29 mouse cellular contexts compared by ENCODE assay signal in genomic region chr15:89435878-89436277, GRCm38 (mm10). TPM values are rescaled to one million over a fixed set of nuclear protein-coding genes. Genes with fewer than 3 reads are reported as not detected.
A peak's percentile ranks its signal among the peaks of the same experiment; 100 is the strongest.
DNase-seq lines count a peak whose midpoint lies in the region; ATAC-seq and TF ChIP-seq lines count a peak whose summit lies in the region.
"Had no signal": no experiment of that assay in that cellular context is flagged by ENCODE, and none has a peak within 500 bp of the region (broad histone marks: within the 10 kb centered on the region; RNA-seq: fewer than 3 reads in every experiment).

No protein-coding gene starts in this region.

- H3K79me2 ChIP-seq in C2C12 (ENCODE audit: control insufficient read depth, insufficient read depth) = no peaks in the 10 kb centered on the region
- no peaks in the 10 kb centered on the region for H3K79me2 ChIP-seq in myocyte (ENCODE audit: control insufficient read depth, insufficient read depth)

- no peak for TF ChIP-seq CTCF in C2C12 (IDR thresholded peaks at IDR 0.05; ENCODE audit: control insufficient read depth, insufficient read depth, insufficient read length)

- H3K4me2 ChIP-seq in midbrain, embryonic 11.5 days = no peak overlapping the region
- no peak overlapping the region for H3K4me2 ChIP-seq in midbrain, embryonic 13.5 days (replicated peaks)
- no peak overlapping the region for H3K4me2 ChIP-seq in myocyte (ENCODE audit: low read depth)
- H3K4me2 ChIP-seq: embryonic facial prominence, embryonic 13.5 days; forebrain, embryonic 12.5 days; forebrain, embryonic 15.5 days; heart, embryonic 11.5 days; hindbrain, embryonic 12.5 days; hindbrain, embryonic 15.5 days had no signal

- ATAC-seq in midbrain, embryonic 11.5 days (ENCODE audit: low FRiP score) = no peak
- ATAC-seq in midbrain, embryonic 13.5 days = no peak
- ATAC-seq: activated CD4-positive, CD25-positive, alpha-beta regulatory T cell, adult 4 months; CD4-positive, CD25-positive, alpha-beta regulatory T cell, adult 4 months; forebrain, embryonic 15.5 days; intestine, postnatal 0 days had no signal

- H3ac ChIP-seq in C2C12 (ENCODE audit: control insufficient read depth, insufficient read length, low read depth) (no peak overlapping the region), myocyte (ENCODE audit: control insufficient read depth, insufficient read length) (no peak overlapping the region)

- H3K9me3 ChIP-seq in midbrain, embryonic 11.5 days (ENCODE audit: control insufficient read depth, low read length) = no peaks in the 10 kb centered on the region
- no peaks in the 10 kb centered on the region for H3K9me3 ChIP-seq in midbrain, embryonic 13.5 days
- H3K9me3 ChIP-seq: embryonic facial prominence, embryonic 10.5 days; embryonic facial prominence, embryonic 13.5 days; forebrain, embryonic 12.5 days; forebrain, embryonic 15.5 days; hindbrain, embryonic 12.5 days; hindbrain, embryonic 15.5 days had no signal

- no peak overlapping the region for H3K9ac ChIP-seq in midbrain, embryonic 11.5 days (ENCODE audit: low read length)
- no peak overlapping the region for H3K9ac ChIP-seq in midbrain, embryonic 13.5 days (replicated peaks)
- H3K9ac ChIP-seq: embryonic facial prominence, embryonic 13.5 days; forebrain, embryonic 12.5 days; forebrain, embryonic 15.5 days; hindbrain, embryonic 12.5 days; hindbrain, embryonic 15.5 days had no signal

- no peak overlapping the region for H3K4me3 ChIP-seq in midbrain, embryonic 11.5 days (ENCODE audit: low read depth, low read length)
- no peak overlapping the region for H3K4me3 ChIP-seq in midbrain, embryonic 13.5 days (replicated peaks)
- no peak overlapping the region for H3K4me3 ChIP-seq in C2C12 (ENCODE audit: insufficient read depth, poor library complexity, severe bottlenecking)
- no peak overlapping the region for H3K4me3 ChIP-seq in myocyte
- H3K4me3 ChIP-seq: embryonic facial prominence, embryonic 10.5 days; embryonic facial prominence, embryonic 13.5 days; erythroblast, embryonic 14.5 days; forebrain, embryonic 12.5 days; forebrain, embryonic 15.5 days; gastrocnemius, adult 2 months; heart, adult 2 months; hindbrain, embryonic 12.5 days; hindbrain, embryonic 15.5 days had no signal

- no peaks in the 10 kb centered on the region for H3K36me3 ChIP-seq in midbrain, embryonic 11.5 days (ENCODE audit: control insufficient read depth, insufficient read depth, low read length)
- no peaks in the 10 kb centered on the region for H3K36me3 ChIP-seq in midbrain, embryonic 13.5 days
- H3K36me3 ChIP-seq in C2C12 (ENCODE audit: control insufficient read depth, insufficient read depth) (no peaks in the 10 kb centered on the region), myocyte (ENCODE audit: control insufficient read depth, insufficient read depth) (no peaks in the 10 kb centered on the region)
- H3K36me3 ChIP-seq: embryonic facial prominence, embryonic 10.5 days; embryonic facial prominence, embryonic 13.5 days; forebrain, embryonic 12.5 days; forebrain, embryonic 15.5 days; hindbrain, embryonic 12.5 days; hindbrain, embryonic 15.5 days had no signal

- no peaks in the 10 kb centered on the region for H3K27me3 ChIP-seq in midbrain, embryonic 11.5 days (ENCODE audit: control insufficient read depth, insufficient read depth, low read length)
- no peaks in the 10 kb centered on the region for H3K27me3 ChIP-seq in midbrain, embryonic 13.5 days
- H3K27me3 ChIP-seq in C2C12 (ENCODE audit: control insufficient read depth, insufficient read depth, insufficient read length) = no peaks in the 10 kb centered on the region
- H3K27me3 ChIP-seq in myocyte (ENCODE audit: control insufficient read depth, insufficient read depth, insufficient read length) = no peaks in the 10 kb centered on the region
- H3K27me3 ChIP-seq: embryonic facial prominence, embryonic 13.5 days; forebrain, embryonic 12.5 days; forebrain, embryonic 15.5 days; hindbrain, embryonic 12.5 days; hindbrain, embryonic 15.5 days had no signal

- no peak for TF ChIP-seq POLR2A in myocyte (IDR thresholded peaks at IDR 0.05; ENCODE audit: insufficient read length, low read depth)

- peak; percentile 65 for DNase-seq in midbrain, embryonic 11.5 days (ENCODE audit: low spot score, missing footprints)
- no peak for DNase-seq in kidney, postnatal 25 days
- no peak for DNase-seq in layer of hippocampus, postnatal 14 days (ENCODE audit: low spot score in 2 of 2)
- DNase-seq: adrenal gland, adult 8-10 months; adrenal gland, postnatal 36 days; B cell, adult 2 months; cerebellum, postnatal 10 days; cerebellum, postnatal 36 days; embryo, embryonic 11 days; gastrocnemius, adult 2 months; gastrocnemius, postnatal 14 days; heart, adult 2 months had no signal

- H3K79me3 ChIP-seq in C2C12 (ENCODE audit: low read depth) = no peaks in the 10 kb centered on the region

- H3K27ac ChIP-seq in midbrain, embryonic 11.5 days (ENCODE audit: low read depth, low read length) = no peak overlapping the region
- no peak overlapping the region for H3K27ac ChIP-seq in midbrain, embryonic 13.5 days
- H3K27ac ChIP-seq: embryonic facial prominence, embryonic 10.5 days; embryonic facial prominence, embryonic 13.5 days; forebrain, embryonic 12.5 days; forebrain, embryonic 15.5 days; gastrocnemius, adult 2 months; heart, adult 2 months; hindbrain, embryonic 12.5 days; hindbrain, embryonic 15.5 days had no signal

- 83% methylated on average over 5 of the region's 5 CpGs for WGBS in midbrain, embryonic 11.5 days
- 84% methylated on average over 5 of the region's 5 CpGs for WGBS in midbrain, embryonic 13.5 days

- no peaks in the 10 kb centered on the region for H3K4me1 ChIP-seq in midbrain, embryonic 11.5 days (ENCODE audit: control insufficient read depth, insufficient read depth, low read length)
- peaks cover 3% of the 10 kb centered on the region; the same call in 1 of the 2 replicates for H3K4me1 ChIP-seq in midbrain, embryonic 13.5 days (replicated peaks)
- H3K4me1 ChIP-seq: embryonic facial prominence, embryonic 10.5 days; embryonic facial prominence, embryonic 13.5 days; forebrain, embryonic 12.5 days had no signal

TF ChIP-seq in C2C12, 6 proteins besides CTCF, POLR2A, EP300 and RAD21:
- peak; percentile 50 for TF ChIP-seq FOSL1 (IDR thresholded peaks at IDR 0.05; ENCODE audit: insufficient read depth, low read length, poor library complexity, severe bottlenecking)
- TF ChIP-seq MAX (IDR thresholded peaks at IDR 0.05) = no peak
- no peak for TF ChIP-seq MYOG (IDR thresholded peaks at IDR 0.05; ENCODE audit: control insufficient read depth, extremely low read depth, insufficient read length)
- no peak for TF ChIP-seq USF1 (IDR thresholded peaks at IDR 0.05; ENCODE audit: low read depth)
- peak; percentile 48 for TF ChIP-seq MYOD1 (IDR thresholded peaks at IDR 0.05; ENCODE audit: control insufficient read depth, insufficient read length, low read depth)
- peak; percentile 11 for TF ChIP-seq CEBPB (IDR thresholded peaks at IDR 0.05; ENCODE audit: low read depth)

TF ChIP-seq in myocyte, 11 proteins besides CTCF, POLR2A, EP300 and RAD21:
- TF ChIP-seq CEBPB (IDR thresholded peaks at IDR 0.05; ENCODE audit: insufficient read depth, poor library complexity, severe bottlenecking) = peak; percentile 64; the same call in 1 of the 2 replicates
- no peak for TF ChIP-seq REST (IDR thresholded peaks at IDR 0.05; ENCODE audit: insufficient read depth, insufficient read length)

RNA-seq across cellular contexts. Expression of gene Chkb, which starts 6.2 kb away (rescaled TPM):
- polyA plus RNA-seq in midbrain, embryonic 11.5 days (2014; fragmentation: Nextera tagmentation; extraction: Ambion mirVana) = 48.3 and 49.6 TPM in 2 replicates
- 79.7 and 81.4 TPM in 2 replicates for polyA plus RNA-seq in midbrain, embryonic 13.5 days (2015; fragmentation: Nextera tagmentation; extraction: Ambion mirVana)
- 47.1 TPM for polyA plus RNA-seq in C2C12 (2012; fragmentation: generic; extraction: Trizol)
- 35.6 TPM for polyA plus RNA-seq in myocyte (2012; fragmentation: generic; extraction: Trizol)
- total RNA-seq in layer of hippocampus, postnatal 14 days (2021) = 10 to 100 TPM; 44.3 to 50.0 TPM

RNA-seq across cellular contexts. Expression of gene Gm44502, which starts 6.4 kb away (rescaled TPM):
- not detected in 2 replicates for polyA plus RNA-seq in midbrain, embryonic 11.5 days (2014; fragmentation: Nextera tagmentation; extraction: Ambion mirVana)
- polyA plus RNA-seq in midbrain, embryonic 13.5 days (2015; fragmentation: Nextera tagmentation; extraction: Ambion mirVana) = not detected in 2 replicates
- polyA plus RNA-seq in C2C12 (2012; fragmentation: generic; extraction: Trizol) (0.06 TPM), myocyte (2012; fragmentation: generic; extraction: Trizol) (0.11 TPM)
- not detected for total RNA-seq in layer of hippocampus, postnatal 14 days (2021)
- total RNA-seq: hematopoietic stem cell, adult 5-6 weeks; MEL had no signal
- polyA plus RNA-seq: activated CD4-positive, CD25-positive, alpha-beta regulatory T cell, adult 4 months; CD4-positive, CD25-positive, alpha-beta regulatory T cell, adult 4 months; embryonic facial prominence, embryonic 10.5 days; embryonic facial prominence, embryonic 13.5 days; forebrain, embryonic 12.5 days; forebrain, embryonic 15.5 days; hindbrain, embryonic 12.5 days; hindbrain, embryonic 15.5 days; intestine, embryonic 14.5 days; intestine, postnatal 0 days had no signal

RNA-seq across cellular contexts. Expression of gene C730034F03Rik, which starts 6.5 kb away (rescaled TPM):
- polyA plus RNA-seq in midbrain, embryonic 11.5 days (2014; fragmentation: Nextera tagmentation; extraction: Ambion mirVana) = 1.9 and 2.4 TPM in 2 replicates
- 6.6 and 6.9 TPM in 2 replicates for polyA plus RNA-seq in midbrain, embryonic 13.5 days (2015; fragmentation: Nextera tagmentation; extraction: Ambion mirVana)
- polyA plus RNA-seq in C2C12 (2012; fragmentation: generic; extraction: Trizol) (0.33 TPM), myocyte (2012; fragmentation: generic; extraction: Trizol) (0.80 TPM)
- 1 to 10 TPM; 2.7 to 2.9 TPM for total RNA-seq in layer of hippocampus, postnatal 14 days (2021)

RNA-seq across cellular contexts. Expression of gene Cpt1b, which starts 10.2 kb away (rescaled TPM):
- polyA plus RNA-seq in midbrain, embryonic 11.5 days (2014; fragmentation: Nextera tagmentation; extraction: Ambion mirVana) = 0.93 and 1.1 TPM in 2 replicates
- polyA plus RNA-seq in midbrain, embryonic 13.5 days (2015; fragmentation: Nextera tagmentation; extraction: Ambion mirVana) = 0.94 and 1.3 TPM in 2 replicates
- 2.5 TPM for polyA plus RNA-seq in C2C12 (2012; fragmentation: generic; extraction: Trizol)
- polyA plus RNA-seq in myocyte (2012; fragmentation: generic; extraction: Trizol) = 5.9 TPM
- 1 to 10 TPM; 2.1 to 3.1 TPM for total RNA-seq in layer of hippocampus, postnatal 14 days (2021)
- total RNA-seq: hematopoietic stem cell, adult 5-6 weeks had no signal
- polyA plus RNA-seq: erythroblast, embryonic 14.5 days had no signal

RNA-seq across cellular contexts. Expression of gene Mapk8ip2, which starts 17.8 kb away (rescaled TPM):
- 23.6 TPM in 2 replicates for polyA plus RNA-seq in midbrain, embryonic 11.5 days (2014; fragmentation: Nextera tagmentation; extraction: Ambion mirVana)
- polyA plus RNA-seq in midbrain, embryonic 13.5 days (2015; fragmentation: Nextera tagmentation; extraction: Ambion mirVana) = 72.9 and 75.9 TPM in 2 replicates
- polyA plus RNA-seq in C2C12 (2012; fragmentation: generic; extraction: Trizol) = not detected
- polyA plus RNA-seq in myocyte (2012; fragmentation: generic; extraction: Trizol) = 0.01 TPM
- 100 to 1,000 TPM; 195 to 198 TPM for total RNA-seq in layer of hippocampus, postnatal 14 days (2021)
- total RNA-seq: hematopoietic stem cell, adult 5-6 weeks had no signal
- polyA plus RNA-seq: erythroblast, embryonic 14.5 days had no signal
